Mouse (Mus musculus): ENCODE results near the gene Supt3. TPM values are rescaled to one million over a fixed set of nuclear protein-coding genes. Genes with fewer than 3 reads are reported as not detected.

Supt3 gene
- polyA plus RNA-seq, 1 experiment = 4.8 TPM

GRCm38 (mm10) chr17:44780353-44780752 is 3.4 kb downstream of the Supt3 start:
- no peak for DNase-seq (ENCODE audit: low spot score)

GRCm38 (mm10) chr17:44782366-44782765 is 5.4 kb downstream of the Supt3 start:
- no peak for DNase-seq (ENCODE audit: low spot score)

GRCm38 (mm10) chr17:44783143-44783542 is 6.2 kb downstream of the Supt3 start:
- DNase-seq (ENCODE audit: low spot score) = no peak

- no peak for DNase-seq (ENCODE audit: low spot score)
Measured at GRCm38 (mm10) chr17:44788982-44789747, 12.2 kb downstream of the Supt3 start.

- DNase-seq (ENCODE audit: low spot score) = no peak
Measured at GRCm38 (mm10) chr17:44792218-44792917, 15.4 kb downstream of the Supt3 start.

GRCm38 (mm10) chr17:44797331-44797730 is 20.4 kb downstream of the Supt3 start:
- DNase-seq (ENCODE audit: low spot score) = no peak

- no peak for DNase-seq (ENCODE audit: low spot score)
Measured at GRCm38 (mm10) chr17:44807031-44807430, 30.1 kb downstream of the Supt3 start.

GRCm38 (mm10) chr17:44814508-44815175 is 37.7 kb downstream of the Supt3 start, which contains the start of gene Runx2:
Runx2 (minus strand) TSS chr17:44814797.
- DNase-seq (ENCODE audit: low spot score) = no peak

GRCm38 (mm10) chr17:44818825-44819224 is 41.9 kb downstream of the Supt3 start:
- no peak for DNase-seq (ENCODE audit: low spot score)

- no peak for DNase-seq (ENCODE audit: low spot score)
Measured at GRCm38 (mm10) chr17:44819816-44820215, 42.9 kb downstream of the Supt3 start.

- no peak for DNase-seq (ENCODE audit: low spot score)
Measured at GRCm38 (mm10) chr17:44821940-44822339, 45.0 kb downstream of the Supt3 start.

- no peak for DNase-seq (ENCODE audit: low spot score)
Measured at GRCm38 (mm10) chr17:44827124-44827523, 50.2 kb downstream of the Supt3 start.

- no peak for DNase-seq (ENCODE audit: low spot score)
Measured at GRCm38 (mm10) chr17:44827964-44828363, 51.0 kb downstream of the Supt3 start.

GRCm38 (mm10) chr17:44829587-44829986 is 52.6 kb downstream of the Supt3 start:
- no peak for DNase-seq (ENCODE audit: low spot score)

- no peak for DNase-seq (ENCODE audit: low spot score)
Measured at GRCm38 (mm10) chr17:44831201-44831600, 54.2 kb downstream of the Supt3 start.

- no peak for DNase-seq (ENCODE audit: low spot score)
Measured at GRCm38 (mm10) chr17:44842184-44842583, 65.2 kb downstream of the Supt3 start.

GRCm38 (mm10) chr17:44863165-44863564 is 86.2 kb downstream of the Supt3 start:
- DNase-seq (ENCODE audit: low spot score) = no peak

- DNase-seq (ENCODE audit: low spot score) = no peak
Measured at GRCm38 (mm10) chr17:44893592-44893991, 116.6 kb downstream of the Supt3 start.

GRCm38 (mm10) chr17:44943536-44944090 is 166.7 kb downstream of the Supt3 start:
- DNase-seq (ENCODE audit: low spot score) = no peak

GRCm38 (mm10) chr17:44945333-44945732 is 168.4 kb downstream of the Supt3 start:
- no peak for DNase-seq (ENCODE audit: low spot score)

- no peak for DNase-seq (ENCODE audit: low spot score)
Measured at GRCm38 (mm10) chr17:44948321-44948720, 171.4 kb downstream of the Supt3 start.

GRCm38 (mm10) chr17:44956671-44957070 is 179.7 kb downstream of the Supt3 start:
- no peak for DNase-seq (ENCODE audit: low spot score)
